Mouse (Mus musculus) midbrain, embryonic 11.5 days (tissue): ENCODE measurements around the gene Tom1l2. TPM values are rescaled to one million over a fixed set of nuclear protein-coding genes. Genes with fewer than 3 reads are reported as not detected.

Experiments used
- ATAC-seq: fragments of 200-750 bp; cut with Nextera tagmentation; 2 replicates; pipeline ENCODE4 v1.8.0; 2017; ENCODE audit warnings: moderate TSS enrichment, moderate library complexity; ENCODE audit not compliant: low FRiP score
- DNase-seq: peaks from one replicate; pipeline ENCODE4 v3.0.0; 2015; ENCODE audit warnings: low spot score; ENCODE audit errors: missing footprints
- H3K27ac ChIP-seq: fragments of 300-500 bp; sonication (generic); 2 replicates; pipeline ENCODE4 v1.5.1; 2014; ENCODE audit warnings: low read depth, low read length
- H3K27me3 ChIP-seq: fragments of 300-500 bp; sonication (generic); 2 replicates; pipeline ENCODE4 v1.6.1; 2014; ENCODE audit warnings: mild to moderate bottlenecking, low read length, moderate library complexity, mixed read lengths; ENCODE audit not compliant: control insufficient read depth, insufficient read depth
- H3K36me3 ChIP-seq: fragments of 300-500 bp; sonication (generic); 2 replicates; pipeline ENCODE4 v1.6.1; 2014; ENCODE audit warnings: mild to moderate bottlenecking, low read length, moderate library complexity, mixed read lengths; ENCODE audit not compliant: control insufficient read depth, insufficient read depth
- H3K4me1 ChIP-seq: fragments of 300-500 bp; sonication (generic); 2 replicates; pipeline ENCODE4 v1.6.1; 2014; ENCODE audit warnings: low read length; ENCODE audit not compliant: control insufficient read depth, insufficient read depth
- H3K4me2 ChIP-seq: fragments of 300-500 bp; sonication (generic); 2 replicates; pipeline ENCODE4 v1.6.1; 2014; ENCODE audit warnings: mild to moderate bottlenecking, moderate library complexity
- H3K4me3 ChIP-seq: fragments of 300-500 bp; sonication (generic); 2 replicates; pipeline ENCODE4 v1.5.1; 2014; ENCODE audit warnings: low read depth, low read length
- H3K9ac ChIP-seq: fragments of 300-500 bp; sonication (generic); 2 replicates; pipeline ENCODE4 v1.6.1; 2014; ENCODE audit warnings: low read length
- H3K9me3 ChIP-seq: fragments of 300-500 bp; sonication (generic); 2 replicates; pipeline ENCODE4 v1.6.1; 2016; ENCODE audit warnings: low read length; ENCODE audit not compliant: control insufficient read depth
- WGBS: fragments of 180-500 bp; shearing (Covaris S2); extraction: QIAGEN DNeasy Blood & Tissue Kit; methylation state at CpG from one replicate; pipeline ENCODE4 v1.1.7; 2014; 5-methylcytosine and 5-hydroxymethylcytosine counted together
- polyA plus RNA-seq: library from polyadenylated mRNA; unstranded; fragments of >200 nt; fragmentation: Nextera tagmentation; extraction: Ambion mirVana; gene quantifications from 2 replicates; pipeline ENCODE4 v1.2.1, GENCODE M21; 2014

Gene Tom1l2
- polyA plus RNA-seq, 1 experiment from 2014 or later, result 12.1 TPM

GRCm38 (mm10) chr11:60265271-60265985 is 87.3 kb downstream of the Tom1l2 start:
- DNase-seq (no peak), ATAC-seq (no peak)
- Histone ChIP-seq H3K27ac (no peak overlapping the region), H3K4me2 (no peak overlapping the region), H3K27me3 (no peaks in the 10 kb centered on the region), H3K4me1 (no peaks in the 10 kb centered on the region), H3K9me3 (no peaks in the 10 kb centered on the region), H3K36me3 (no peaks in the 10 kb centered on the region), H3K9ac (no peak overlapping the region), H3K4me3 (no peak overlapping the region)
- WGBS, result 84% methylated on average over 4 of the region's 4 CpGs

GRCm38 (mm10) chr11:60264651-60265050 is 88.1 kb downstream of the Tom1l2 start:
- no peak overlapping the region for H3K9ac ChIP-seq
- no peak overlapping the region for H3K27ac ChIP-seq
- ATAC-seq (no peak), DNase-seq (no peak)
- H3K27me3 ChIP-seq, result no peaks in the 10 kb centered on the region
- no peaks in the 10 kb centered on the region for H3K9me3 ChIP-seq
- no peaks in the 10 kb centered on the region for H3K36me3 ChIP-seq
- no peaks in the 10 kb centered on the region for H3K4me1 ChIP-seq
- whole genome bisulfite sequencing, result 95% methylated on average over 1 of the region's 1 CpGs
- no peak overlapping the region for H3K4me2 ChIP-seq
- no peak overlapping the region for H3K4me3 ChIP-seq

- no peak for ATAC-seq
- Histone ChIP-seq H3K27ac (no peak overlapping the region), H3K27me3 (no peaks in the 10 kb centered on the region), H3K9me3 (no peaks in the 10 kb centered on the region), H3K4me3 (no peak overlapping the region), H3K36me3 (no peaks in the 10 kb centered on the region), H3K4me1 (no peaks in the 10 kb centered on the region), H3K4me2 (no peak overlapping the region), H3K9ac (no peak overlapping the region)
- DNase-seq, result no peak
- WGBS, result 85% methylated on average over 4 of the region's 4 CpGs
Measured at GRCm38 (mm10) chr11:60262396-60262795, 90.3 kb downstream of the Tom1l2 start.

GRCm38 (mm10) chr11:60260743-60261142 is 92.0 kb downstream of the Tom1l2 start:
- WGBS, result 93% methylated on average over 3 of the region's 3 CpGs
- H3K36me3 ChIP-seq, result no peaks in the 10 kb centered on the region
- no peaks in the 10 kb centered on the region for H3K4me1 ChIP-seq
- H3K9ac ChIP-seq, result no peak overlapping the region
- ATAC-seq (no peak), DNase-seq (no peak)
- no peak overlapping the region for H3K4me3 ChIP-seq
- no peak overlapping the region for H3K27ac ChIP-seq
- H3K27me3 ChIP-seq, result no peaks in the 10 kb centered on the region
- no peaks in the 10 kb centered on the region for H3K9me3 ChIP-seq
- H3K4me2 ChIP-seq, result no peak overlapping the region

GRCm38 (mm10) chr11:60257696-60258095 is 95.0 kb downstream of the Tom1l2 start:
- no peak overlapping the region for H3K4me3 ChIP-seq
- WGBS, result 76% methylated on average over 2 of the region's 2 CpGs
- no peaks in the 10 kb centered on the region for H3K36me3 ChIP-seq
- no peaks in the 10 kb centered on the region for H3K27me3 ChIP-seq
- no peak overlapping the region for H3K27ac ChIP-seq
- no peak overlapping the region for H3K9ac ChIP-seq
- no peaks in the 10 kb centered on the region for H3K4me1 ChIP-seq
- no peak overlapping the region for H3K4me2 ChIP-seq
- DNase-seq (no peak), ATAC-seq (no peak)
- no peaks in the 10 kb centered on the region for H3K9me3 ChIP-seq

- 92% methylated on average over 9 of the region's 9 CpGs for WGBS
- Histone ChIP-seq H3K4me3 (no peak overlapping the region), H3K9me3 (no peaks in the 10 kb centered on the region), H3K4me2 (no peak overlapping the region), H3K4me1 (no peaks in the 10 kb centered on the region), H3K27ac (no peak overlapping the region), H3K36me3 (no peaks in the 10 kb centered on the region), H3K27me3 (no peaks in the 10 kb centered on the region), H3K9ac (no peak overlapping the region)
- DNase-seq (no peak), ATAC-seq (no peak)
Measured at GRCm38 (mm10) chr11:60256713-60257112, 96.0 kb downstream of the Tom1l2 start.

- DNase-seq (no peak), ATAC-seq (no peak)
- Histone ChIP-seq H3K27me3 (no peaks in the 10 kb centered on the region), H3K4me1 (no peaks in the 10 kb centered on the region), H3K36me3 (no peaks in the 10 kb centered on the region), H3K9ac (no peak overlapping the region), H3K4me2 (no peak overlapping the region), H3K27ac (no peak overlapping the region), H3K9me3 (no peaks in the 10 kb centered on the region), H3K4me3 (no peak overlapping the region)
- WGBS, result 72% methylated on average over 6 of the region's 6 CpGs
Measured at GRCm38 (mm10) chr11:60256176-60256681, 96.5 kb downstream of the Tom1l2 start.

- DNase-seq, result no peak
- Histone ChIP-seq H3K4me3 (no peak overlapping the region), H3K27ac (no peak overlapping the region), H3K36me3 (no peaks in the 10 kb centered on the region), H3K9ac (no peak overlapping the region), H3K27me3 (no peaks in the 10 kb centered on the region), H3K9me3 (no peaks in the 10 kb centered on the region), H3K4me1 (no peaks in the 10 kb centered on the region), H3K4me2 (no peak overlapping the region)
- no peak for ATAC-seq
- 92% methylated on average over 3 of the region's 3 CpGs for WGBS
Measured at GRCm38 (mm10) chr11:60255639-60256038, 97.1 kb downstream of the Tom1l2 start.

- 67% methylated on average over 3 of the region's 3 CpGs for WGBS
- Histone ChIP-seq H3K9ac (no peak overlapping the region), H3K4me1 (no peaks in the 10 kb centered on the region), H3K9me3 (no peaks in the 10 kb centered on the region), H3K4me2 (no peak overlapping the region), H3K27me3 (no peaks in the 10 kb centered on the region), H3K36me3 (no peaks in the 10 kb centered on the region), H3K4me3 (no peak overlapping the region), H3K27ac (no peak overlapping the region)
- ATAC-seq (no peak), DNase-seq (no peak)
Measured at GRCm38 (mm10) chr11:60255181-60255580, 97.5 kb downstream of the Tom1l2 start.
